Mouse (Mus musculus) CD8-positive naive resting alpha-beta T cell, adult 2 months (primary cell): ENCODE results near the gene Bcs1l.

ENCODE experiments used
- DNase-seq, 2 experiments: peaks; one replicate each; pipeline ENCODE4 v3.0.0; 2022; ENCODE audit warnings: low read depth in 2 of 2, low spot score in 2 of 2

Gene Bcs1l

DNA sequence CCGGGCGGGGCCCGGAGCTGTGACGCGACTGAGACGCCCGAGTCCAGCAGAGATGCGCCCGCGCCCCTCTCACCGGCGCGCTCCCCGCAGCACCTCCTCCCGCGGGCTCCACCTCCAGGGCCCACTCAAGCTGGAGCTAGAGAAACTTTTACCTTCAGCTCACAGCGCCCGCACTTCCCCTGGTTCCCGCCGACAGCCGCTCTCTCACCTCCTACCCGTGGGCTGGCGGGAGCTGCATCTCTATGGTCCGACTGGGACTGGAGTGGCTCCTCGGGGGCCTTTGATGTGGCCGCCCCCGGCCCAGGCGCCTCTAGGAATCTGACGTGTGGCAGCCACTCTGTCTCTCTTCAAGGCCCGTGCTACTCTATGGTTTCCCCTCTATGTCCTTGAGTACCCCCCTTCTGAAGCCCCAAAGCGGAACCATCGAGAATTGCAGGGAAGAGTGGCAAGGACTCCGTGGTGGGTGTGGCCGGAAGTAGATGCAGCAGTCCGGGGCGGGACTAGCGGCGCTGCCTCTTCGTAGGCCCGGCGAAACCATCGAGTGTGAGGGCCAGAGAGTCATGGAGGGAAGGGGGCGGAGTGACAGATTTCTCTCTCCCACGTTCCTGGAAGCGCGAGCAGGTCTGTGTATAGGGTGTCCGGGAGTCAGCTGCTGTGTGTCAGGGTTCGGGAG, at the start of gene Bcs1l, which contains the start of gene Zfp142:
Gene Bcs1l, plus strand, starts transcription at position 517 of the 673 bp plus-strand sequence.
Gene Zfp142, minus strand, starts transcription at position 474 of the 673 bp plus-strand sequence.
- DNase-seq, result peak; percentile 97 to 99

DNA sequence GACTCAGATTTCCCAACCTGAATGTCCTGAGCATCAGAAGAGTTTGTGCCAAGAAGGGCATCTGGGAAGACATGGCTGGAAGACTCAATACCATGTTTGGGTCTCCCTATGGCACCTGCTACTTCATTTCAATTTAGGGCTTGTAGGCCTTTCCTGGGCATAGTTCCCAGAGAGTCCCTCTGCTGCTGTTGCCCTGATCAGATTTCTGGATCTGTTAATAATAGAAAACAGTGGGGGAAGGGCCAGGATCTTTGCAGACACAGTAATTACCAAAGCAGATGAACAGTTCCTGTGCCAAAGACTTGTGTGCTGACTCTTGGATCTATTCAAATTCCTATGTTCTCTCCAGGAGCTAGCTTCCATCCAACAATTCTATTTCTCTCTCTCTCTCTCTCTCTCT, 49.4 kb upstream of the Bcs1l start:
- DNase-seq, result no peak

DNA sequence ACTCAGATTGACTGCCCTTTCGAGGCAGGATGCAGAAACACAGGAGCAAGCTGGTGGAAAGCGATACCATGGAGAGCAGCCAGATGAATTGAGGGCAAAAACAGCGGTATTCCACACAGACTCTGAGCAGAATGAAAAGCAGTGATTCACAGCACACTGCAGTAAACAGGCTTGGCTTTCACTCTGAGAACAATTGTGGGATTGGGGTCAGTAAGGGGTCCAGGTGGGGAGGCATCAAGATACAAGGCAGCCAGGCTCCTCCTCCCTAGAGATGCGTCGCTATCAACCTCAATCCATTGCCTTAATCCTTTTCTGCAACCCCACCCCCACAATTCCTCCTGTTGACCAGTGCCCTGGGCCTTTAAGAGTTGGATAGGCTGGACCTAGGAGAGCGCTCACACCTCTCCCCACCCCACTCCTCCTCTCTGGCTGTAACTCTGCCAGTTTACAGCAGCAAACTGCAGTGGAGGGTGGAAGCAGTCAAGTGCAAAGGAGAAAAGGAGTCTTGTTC, 45.6 kb upstream of the Bcs1l start, which contains the start of gene Plcd4:
Gene Plcd4, plus strand, starts transcription at position 438 of the 511 bp plus-strand sequence.
- DNase-seq, result no peak

DNA sequence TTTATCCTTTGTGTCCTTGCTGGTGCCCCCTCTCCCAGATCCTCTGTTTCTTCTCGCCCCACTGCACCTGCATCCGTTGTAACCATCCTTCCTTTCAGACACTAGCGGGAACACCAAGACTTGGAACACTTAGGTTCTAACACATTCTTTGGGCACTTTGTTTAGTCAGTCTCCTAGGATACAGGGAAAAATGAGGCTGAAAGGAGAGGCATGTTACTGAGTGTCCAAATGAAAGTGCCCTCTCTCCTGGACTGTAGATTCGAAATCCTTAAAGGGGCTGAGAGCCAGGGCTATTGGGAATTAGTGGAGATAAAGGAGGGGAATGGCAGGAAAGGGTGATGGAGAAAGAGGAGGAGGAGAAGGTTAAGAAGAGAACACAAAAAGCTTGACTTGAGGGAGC, 43.9 kb upstream of the Bcs1l start, which contains the start of gene Usp37:
Gene Usp37, minus strand, starts transcription at position 101 of the 400 bp plus-strand sequence.
- DNase-seq, result no peak

DNA sequence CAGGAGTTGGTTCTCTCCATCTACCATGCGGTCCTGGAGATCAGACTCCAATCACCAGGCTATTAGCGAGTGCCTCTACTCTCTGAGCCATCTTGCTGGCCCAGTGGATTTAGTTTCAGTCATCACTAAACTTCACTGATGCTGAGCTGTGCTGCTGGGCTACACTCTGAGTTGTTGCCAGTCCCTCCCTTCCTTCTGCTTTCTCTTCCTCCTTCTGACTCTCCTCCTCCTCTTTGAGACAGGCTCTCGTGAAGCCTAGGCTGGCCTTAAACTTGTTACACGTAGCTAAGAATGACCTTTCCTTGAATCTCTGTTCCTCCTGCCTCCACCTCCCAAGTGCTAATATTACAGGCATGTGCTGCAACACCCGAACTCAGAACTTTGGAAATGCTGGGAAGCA, 29.0 kb upstream of the Bcs1l start:
- no peak for DNase-seq

DNA sequence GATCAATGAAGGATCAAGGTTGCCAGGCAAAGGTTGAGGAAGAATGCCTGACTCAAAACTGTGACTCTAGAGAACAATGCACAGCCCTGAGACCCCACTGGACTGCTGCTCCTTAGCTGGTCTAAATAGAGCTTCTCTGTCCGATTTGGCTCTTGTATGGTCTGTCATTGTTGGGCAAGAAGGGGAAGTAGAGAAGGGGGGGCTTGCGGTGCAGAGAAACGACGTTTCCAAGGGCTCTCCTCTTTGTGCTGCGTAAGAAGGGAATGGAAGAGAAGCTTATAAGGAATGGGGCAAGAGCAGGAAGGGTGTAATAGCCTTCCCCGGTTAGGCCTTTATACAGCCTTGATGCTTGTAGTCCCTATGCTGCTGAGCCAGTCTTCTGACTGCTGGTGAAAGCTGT, 22.3 kb upstream of the Bcs1l start:
- DNase-seq, result no peak

DNA sequence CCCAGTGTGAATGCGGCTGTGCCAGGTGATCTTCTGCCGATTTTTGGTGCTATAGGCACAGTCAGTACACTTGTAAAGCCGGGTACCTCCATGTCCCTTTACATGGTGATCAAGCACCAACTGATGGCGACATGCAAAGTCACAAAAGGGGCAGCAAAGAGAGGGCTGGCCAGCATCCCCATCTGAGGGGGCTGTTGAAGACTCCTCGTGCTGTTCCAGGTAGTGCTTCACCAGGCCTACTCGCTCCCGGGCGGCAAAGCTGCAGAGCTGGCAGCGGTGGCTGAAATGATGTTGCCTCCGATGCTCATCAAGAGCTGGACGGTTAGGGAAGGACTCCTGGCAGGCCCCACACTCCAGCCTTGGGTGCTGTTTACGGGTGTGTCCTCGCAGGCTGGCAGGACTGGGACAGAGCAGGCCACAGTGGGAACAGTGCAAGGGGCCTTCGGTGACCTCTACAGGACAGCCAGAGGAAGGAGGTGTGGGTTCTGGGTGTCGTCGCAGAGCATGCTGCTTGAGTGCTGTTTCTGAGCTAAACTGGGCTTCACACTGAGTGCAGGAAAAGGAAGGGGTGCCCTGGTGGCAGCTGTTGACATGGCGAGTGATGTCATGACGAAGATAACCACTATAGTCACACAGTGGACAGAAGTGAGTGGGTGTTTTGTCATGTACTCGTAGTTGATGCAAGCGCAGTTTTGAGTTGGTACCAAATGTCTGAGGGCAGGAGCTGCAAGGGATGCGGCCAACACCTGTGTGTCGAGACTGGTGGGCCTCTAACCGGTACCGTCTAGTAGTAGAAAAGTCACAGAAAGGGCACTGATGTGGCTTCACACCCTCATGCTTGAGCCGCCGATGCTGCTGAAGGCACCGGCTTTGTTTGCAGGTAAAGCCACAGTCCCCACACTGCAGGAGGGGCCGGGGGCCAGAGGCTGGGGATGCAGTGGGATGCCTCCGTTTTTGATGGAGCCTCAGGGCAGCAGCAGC, 18.1 kb upstream of the Bcs1l start:
- DNase-seq, result no peak

DNA sequence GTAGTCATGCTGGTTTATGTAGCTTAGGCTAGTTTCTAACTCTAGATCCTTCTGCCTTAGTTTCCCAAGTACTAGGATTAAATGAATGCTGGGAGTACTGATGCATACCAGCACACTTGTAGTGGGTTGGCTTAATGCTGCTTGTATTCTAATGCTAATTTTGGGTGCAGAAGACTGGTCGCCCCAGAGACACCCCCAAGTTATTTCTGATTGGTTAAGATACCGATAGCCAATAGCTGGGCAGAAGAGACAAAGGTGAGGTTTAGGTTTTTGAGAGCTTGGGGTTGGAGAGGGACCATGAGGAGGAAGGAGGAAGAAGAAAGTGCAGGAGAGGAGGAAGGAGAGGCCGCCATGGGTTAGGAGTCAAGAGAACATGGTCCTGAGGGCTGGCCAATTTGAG, 5.5 kb upstream of the Bcs1l start:
- no peak for DNase-seq

DNA sequence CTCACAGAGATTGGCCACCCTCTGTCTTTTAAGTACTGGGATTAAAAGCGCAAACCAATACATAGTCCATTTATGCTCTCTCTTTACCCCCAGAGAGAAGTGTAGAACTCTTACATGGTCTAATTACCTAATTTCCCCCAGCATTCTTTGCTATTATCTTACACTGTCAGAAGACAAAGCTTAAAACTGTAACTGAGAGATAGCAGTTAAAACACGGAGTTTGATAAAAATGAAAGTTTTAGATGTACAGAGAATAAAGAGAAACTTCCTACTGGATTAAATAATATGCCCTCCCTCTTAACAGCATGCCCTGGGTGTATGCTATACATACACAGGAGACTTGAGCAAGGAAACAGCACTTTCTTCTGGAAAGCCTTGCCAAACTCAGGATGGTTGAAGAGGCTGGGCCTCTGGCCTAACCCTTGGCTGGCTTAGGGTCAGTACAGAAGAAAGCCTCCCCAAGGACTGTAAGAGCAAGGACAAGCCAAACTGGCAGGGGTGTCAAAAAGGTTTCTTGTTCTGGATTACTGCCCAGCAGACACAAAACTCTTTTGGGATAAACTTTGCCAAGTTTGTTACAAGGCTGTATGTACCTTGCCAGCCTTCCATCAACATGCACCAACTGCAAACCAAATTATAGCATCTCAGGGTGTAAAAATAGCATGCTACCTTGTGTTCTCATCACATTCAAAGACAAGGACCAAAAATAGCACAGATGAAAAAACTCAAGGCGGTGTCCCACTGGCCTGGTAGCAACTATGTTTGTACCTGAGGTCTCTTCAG, 3.3 kb upstream of the Bcs1l start:
- no peak for DNase-seq

DNA sequence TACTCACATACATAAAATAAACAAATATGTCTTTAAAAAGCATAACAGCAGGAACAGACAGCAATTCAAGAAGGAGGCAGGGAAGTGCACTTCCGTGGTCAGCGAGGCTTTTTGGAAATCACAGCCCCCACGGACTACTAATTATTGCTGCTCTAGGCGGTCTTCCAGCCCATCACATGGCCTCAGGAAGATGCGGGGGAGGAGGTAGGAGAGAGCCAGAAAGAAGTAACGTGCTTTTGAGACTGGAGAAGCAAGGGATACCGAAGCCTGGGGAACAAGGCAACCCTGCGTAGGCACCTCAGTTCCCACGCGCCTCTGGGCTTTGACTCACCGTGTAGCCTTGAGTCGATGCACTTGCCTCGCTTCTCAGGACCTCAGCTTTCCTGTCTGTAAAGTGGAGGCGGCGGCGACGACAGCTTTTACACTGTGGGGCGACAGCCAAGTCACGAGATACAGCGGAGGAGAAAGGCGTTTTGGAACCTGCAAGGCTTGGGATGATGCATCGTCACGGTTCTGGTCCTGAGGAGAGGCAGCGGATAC, 786 bp upstream of the Bcs1l start:
- DNase-seq, result no peak

DNA sequence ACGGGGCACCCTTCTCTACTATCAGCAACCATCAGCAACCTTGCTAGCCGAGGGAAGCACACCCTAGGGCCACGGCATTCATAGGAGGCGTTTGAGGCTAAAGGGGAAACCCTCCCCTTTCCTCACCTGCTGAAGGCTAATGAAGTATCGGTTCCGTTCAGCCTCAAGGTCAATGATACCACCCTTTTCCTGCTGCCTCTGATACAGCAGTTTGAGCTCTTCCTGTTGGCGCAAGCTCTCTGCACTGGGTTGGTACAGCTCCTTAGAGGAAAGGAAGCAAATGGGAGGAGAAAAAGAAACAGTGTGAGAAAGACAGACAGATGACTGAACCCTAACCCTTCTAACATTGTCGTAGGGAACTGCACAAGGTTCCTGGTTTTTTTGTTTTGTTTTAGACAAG, 6.3 kb downstream of the Bcs1l start:
- DNase-seq, result no peak

DNA sequence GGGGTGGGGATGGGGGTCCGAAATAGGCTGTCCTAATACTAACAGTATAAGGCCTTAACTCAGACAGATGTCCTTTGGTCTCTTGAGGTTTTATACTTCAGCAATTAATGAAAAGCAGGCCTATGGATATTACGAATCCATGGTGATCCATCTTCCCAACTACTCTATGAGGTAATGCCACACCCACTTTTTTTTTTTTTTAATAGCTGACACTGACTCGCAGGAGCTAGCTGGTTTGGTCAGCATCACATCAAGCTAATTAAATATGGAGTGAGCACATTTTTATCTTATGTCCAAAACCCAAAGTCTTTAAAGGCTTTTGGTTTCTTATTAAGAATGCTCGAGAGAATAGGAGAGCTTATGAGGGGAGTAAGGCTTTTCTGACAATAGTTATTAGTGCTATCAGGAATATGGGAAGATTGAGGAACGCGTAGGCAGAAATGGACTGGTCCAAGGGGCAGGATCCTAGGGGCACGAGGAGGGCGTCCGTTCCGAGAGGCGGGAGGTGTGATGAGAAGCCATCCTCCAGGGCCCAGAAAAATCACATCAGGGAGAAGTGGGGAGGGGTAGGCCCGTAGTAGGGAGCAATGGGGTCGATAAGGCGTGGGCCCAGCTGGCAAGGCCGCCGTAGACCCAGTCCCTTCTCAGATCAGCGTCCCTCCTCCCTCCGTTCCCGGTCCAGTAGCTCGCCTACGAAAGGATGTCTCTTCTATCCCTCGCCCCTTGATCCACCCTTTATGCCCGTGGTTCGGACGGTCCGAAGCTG, 12.6 kb downstream of the Bcs1l start:
- DNase-seq, result no peak

DNA sequence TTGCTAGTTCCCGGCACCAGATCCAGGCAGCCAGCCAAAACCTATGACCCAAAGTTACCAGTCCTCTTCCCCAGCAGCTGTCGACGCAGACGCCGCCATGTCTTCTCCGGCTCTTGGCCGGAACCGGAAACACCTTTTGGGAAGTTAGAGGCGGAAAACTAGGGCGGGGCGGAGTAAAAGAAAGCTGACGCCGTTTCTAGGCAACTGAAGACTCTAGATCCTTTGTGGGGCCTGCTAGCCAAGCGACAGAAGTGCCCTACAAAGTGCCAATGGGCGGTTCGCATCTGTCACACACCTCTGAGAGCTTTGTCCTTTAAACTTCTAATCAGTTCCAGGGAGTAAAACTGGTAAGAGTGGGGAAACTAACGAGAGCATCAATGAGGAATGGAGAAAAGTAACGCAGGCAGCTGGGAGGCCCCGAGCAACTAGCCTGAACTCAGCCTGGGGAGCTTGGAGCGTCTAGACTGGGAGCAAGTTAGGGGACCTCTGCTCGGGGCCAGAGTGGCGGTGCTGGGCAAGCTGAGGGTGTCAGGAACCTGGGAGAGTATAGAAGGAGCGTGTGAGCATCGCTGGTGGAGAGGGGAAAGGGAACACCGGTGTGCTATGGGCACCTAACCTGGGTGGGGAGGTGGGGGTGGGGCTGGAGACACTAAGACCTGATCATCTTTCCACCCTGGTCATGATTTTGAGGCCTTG, 13.3 kb downstream of the Bcs1l start, which contains the start of the genes Rnf25 and Stk36:
Gene Rnf25, minus strand, starts transcription at position 131 of the 696 bp plus-strand sequence.
Gene Stk36, plus strand, starts transcription at position 179 of the 696 bp plus-strand sequence.
- DNase-seq, result peak; percentile 63 to 78

DNA sequence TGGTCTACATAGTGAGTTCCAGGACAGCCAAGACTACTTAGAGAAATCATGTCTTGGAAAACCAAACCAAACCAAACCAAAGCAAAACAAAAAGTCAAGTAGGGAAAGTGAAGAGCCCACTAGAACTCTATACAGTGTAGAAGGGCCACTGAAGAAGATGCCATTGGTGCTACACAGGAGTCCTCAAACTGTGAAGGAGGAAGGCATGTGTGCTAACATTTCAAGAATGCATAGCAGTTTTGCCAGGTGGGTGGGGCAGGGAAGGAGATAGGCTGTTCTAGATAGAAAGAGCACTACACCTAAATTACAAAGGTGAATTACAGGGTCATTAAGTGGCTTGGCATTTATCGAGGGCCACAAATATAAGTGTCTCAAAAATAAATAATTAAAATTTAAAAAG, 36.1 kb downstream of the Bcs1l start:
- DNase-seq, result no peak

DNA sequence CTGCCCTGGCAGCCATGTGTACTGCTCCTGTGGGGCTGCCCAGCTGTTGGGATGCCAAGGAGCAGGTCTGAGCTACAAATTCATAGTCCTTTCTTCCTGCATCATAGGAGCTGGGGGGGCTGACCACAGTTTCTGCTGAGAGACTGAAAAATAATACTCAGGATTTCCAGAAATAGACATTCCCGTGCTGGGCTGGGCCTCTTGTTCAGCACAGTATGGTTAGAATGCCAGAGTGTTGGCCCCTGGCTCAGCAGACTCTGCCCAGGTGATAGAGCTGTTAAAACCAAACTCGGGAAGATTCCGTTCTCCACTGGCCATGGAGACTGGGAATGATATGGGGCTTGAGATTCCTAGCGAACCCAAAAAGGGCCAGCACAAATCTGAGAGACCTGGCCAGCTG, 38.0 kb downstream of the Bcs1l start:
- DNase-seq, result no peak

DNA sequence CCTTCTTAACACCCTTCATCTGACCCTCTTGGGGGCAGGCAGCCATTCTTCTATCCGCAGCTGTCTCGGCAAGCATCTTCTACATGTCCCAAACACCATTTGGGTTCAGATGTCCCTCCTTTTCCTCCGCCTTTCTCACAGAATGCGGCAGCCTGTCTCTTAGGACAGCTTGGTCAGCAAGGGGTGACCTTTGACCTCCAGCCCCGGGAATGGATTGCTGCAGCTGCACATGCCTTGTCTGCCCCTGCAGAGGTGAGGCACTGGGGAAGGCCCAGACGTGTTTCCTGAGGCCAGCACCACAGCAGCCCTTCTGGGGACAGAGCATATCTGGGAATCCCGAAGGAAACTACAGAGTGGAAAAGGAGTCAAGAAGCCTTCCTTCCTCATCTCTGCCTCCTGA, 39.9 kb downstream of the Bcs1l start:
- DNase-seq, result no peak

DNA sequence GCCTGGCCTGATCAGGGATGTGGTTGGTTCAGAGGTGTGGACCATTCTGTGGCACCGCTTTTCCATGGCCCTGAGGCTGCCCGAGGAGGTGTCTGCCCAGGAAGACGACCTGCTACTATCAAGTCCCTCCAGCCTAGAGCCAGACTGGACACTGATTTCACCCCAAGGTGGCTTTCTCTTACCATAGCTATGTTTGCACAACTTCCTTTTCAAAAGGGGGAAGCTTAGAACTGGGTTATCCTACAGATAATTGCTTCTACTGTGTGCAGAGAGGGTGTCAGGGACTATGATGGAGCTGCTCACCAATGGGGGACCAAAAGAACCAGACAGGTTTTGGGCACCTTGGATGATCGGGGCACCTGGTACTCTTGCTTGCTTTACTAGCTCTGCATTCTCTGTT, 44.6 kb downstream of the Bcs1l start:
- DNase-seq, result no peak
